Mouse (Mus musculus): Measurements from ENCODE around the gene Serpinb3d. TPM values are rescaled to one million over a fixed set of nuclear protein-coding genes. Genes with fewer than 3 reads are reported as not detected.
"Not testable (repeated sequence)": the region's sequence is repeated elsewhere in the genome, so short reads cannot be mapped to it uniquely, and the experiment has no call there.

Gene Serpinb3d
- polyA plus RNA-seq (2015; fragmentation: Nextera tagmentation; extraction: Ambion mirVana): not detected in 2 replicates

DNA sequence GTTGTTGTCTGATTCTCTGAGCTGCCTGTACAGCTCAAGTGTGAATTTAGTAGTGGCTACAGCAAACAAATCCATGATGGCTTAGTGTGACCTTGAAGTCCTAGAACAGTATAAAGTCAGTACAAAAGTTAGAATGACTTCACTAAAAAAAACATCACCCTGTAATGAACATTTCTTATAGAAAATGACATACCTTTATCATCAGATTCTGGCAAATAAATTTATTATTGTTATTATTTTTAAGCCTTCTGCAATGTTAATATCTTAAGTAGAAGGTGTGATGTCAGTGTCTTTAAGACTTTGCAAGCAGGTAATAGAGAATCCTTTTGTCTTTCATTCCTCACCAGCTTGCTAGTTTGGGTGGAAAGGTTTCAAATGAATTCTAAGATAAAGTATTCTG lies at the start of gene Serpinb3d:
Serpinb3d (minus strand) TSS at position 101 of the 400 bp plus-strand sequence.
- no peak for DNase-seq (ENCODE audit: low spot score)
- Histone ChIP-seq H3K4me3 (replicated peaks; ENCODE audit: low read depth, low read length) (no peak within 1 kb of the TSS), H3K4me1 (replicated peaks; ENCODE audit: insufficient read depth, low read length) (no peaks in the 10 kb centered on the region), H3K9ac (ENCODE audit: low read depth, low read length) (no peak within 1 kb of the TSS), H3K36me3 (ENCODE audit: insufficient read depth, low read length) (no peaks in the 10 kb centered on the region), H3K4me2 (ENCODE audit: low read length) (no peak within 1 kb of the TSS), H3K27me3 (ENCODE audit: insufficient read depth, low read length) (no peaks in the 10 kb centered on the region), H3K27ac (no peak within 1 kb of the TSS), H3K9me3 (replicated peaks; ENCODE audit: low read length) (no peaks in the 10 kb centered on the region)
- ATAC-seq (replicated peaks; ENCODE audit: low FRiP score, low read depth): no peak
- no peak for TF ChIP-seq CTCF (IDR thresholded peaks at IDR 0.05; ENCODE audit: low read depth)

GRCm38 (mm10) chr1:107127453-107127852 lies 44.1 kb upstream of the Serpinb3d start:
- peak; percentile 51 for TF ChIP-seq CTCF (IDR thresholded peaks at IDR 0.05; ENCODE audit: low read depth)
- H3K4me3 ChIP-seq (replicated peaks; ENCODE audit: low read depth, low read length); DNase-seq (ENCODE audit: low spot score); H3K9me3 ChIP-seq (replicated peaks; ENCODE audit: low read length); H3K27ac ChIP-seq; H3K4me2 ChIP-seq (ENCODE audit: low read length); H3K36me3 ChIP-seq (ENCODE audit: insufficient read depth, low read length); H3K9ac ChIP-seq (ENCODE audit: low read depth, low read length); H3K4me1 ChIP-seq (replicated peaks; ENCODE audit: insufficient read depth, low read length); ATAC-seq (replicated peaks; ENCODE audit: low FRiP score, low read depth); H3K27me3 ChIP-seq (ENCODE audit: insufficient read depth, low read length): not testable (repeated sequence)

GRCm38 (mm10) chr1:107098417-107098816 lies 15.1 kb upstream of the Serpinb3d start:
- no peak for ATAC-seq (replicated peaks; ENCODE audit: low FRiP score, low read depth)

DNA sequence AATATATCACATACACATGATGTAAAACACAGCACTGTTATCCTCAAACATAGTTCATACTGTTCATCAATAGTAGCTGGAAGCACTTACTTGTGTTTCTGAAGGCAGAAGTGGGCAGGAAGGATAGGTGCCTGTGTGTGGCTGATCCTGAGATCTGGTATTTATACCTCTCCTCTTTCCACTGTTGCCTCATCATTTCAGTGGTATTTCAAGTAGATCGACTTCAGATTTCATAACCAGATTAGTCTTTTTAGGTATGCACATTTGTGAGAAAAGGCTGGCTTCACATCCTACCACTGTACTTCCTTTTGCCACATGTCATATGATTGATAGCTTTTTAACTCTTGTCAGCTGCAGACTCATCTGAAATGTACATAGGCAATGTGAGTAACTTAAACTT lies 31.1 kb downstream of the Serpinb3d start, which contains the start of gene Serpinb3a:
Serpinb3a (minus strand) TSS at position 101 of the 400 bp plus-strand sequence.
- Histone ChIP-seq H3K4me1 (replicated peaks; ENCODE audit: insufficient read depth, low read length) (no peaks in the 10 kb centered on the region), H3K27ac (no peak within 1 kb of the TSS), H3K9ac (ENCODE audit: low read depth, low read length) (no peak within 1 kb of the TSS), H3K27me3 (ENCODE audit: insufficient read depth, low read length) (no peaks in the 10 kb centered on the region), H3K4me2 (ENCODE audit: low read length) (no peak within 1 kb of the TSS), H3K36me3 (ENCODE audit: insufficient read depth, low read length) (no peaks in the 10 kb centered on the region), H3K9me3 (replicated peaks; ENCODE audit: low read length) (no peaks in the 10 kb centered on the region), H3K4me3 (replicated peaks; ENCODE audit: low read depth, low read length) (no peak within 1 kb of the TSS)
- WGBS: 83% methylated on average over 1 of the region's 1 CpGs
- ATAC-seq (replicated peaks; ENCODE audit: low FRiP score, low read depth) (no peak), DNase-seq (ENCODE audit: low spot score) (no peak)
- TF ChIP-seq CTCF (IDR thresholded peaks at IDR 0.05; ENCODE audit: low read depth): no peak

More at GRCm38 (mm10) chr1:107098417-107098816, 15.1 kb upstream of the Serpinb3d start:
- no peak for TF ChIP-seq CTCF (IDR thresholded peaks at IDR 0.05; ENCODE audit: low read depth)
- Histone ChIP-seq H3K4me3 (replicated peaks; ENCODE audit: low read depth, low read length) (no peak overlapping the region), H3K4me1 (replicated peaks; ENCODE audit: insufficient read depth, low read length) (no peaks in the 10 kb centered on the region), H3K27ac (no peak overlapping the region), H3K36me3 (ENCODE audit: insufficient read depth, low read length) (no peaks in the 10 kb centered on the region), H3K9me3 (replicated peaks; ENCODE audit: low read length) (no peaks in the 10 kb centered on the region), H3K4me2 (ENCODE audit: low read length) (no peak overlapping the region), H3K9ac (ENCODE audit: low read depth, low read length) (no peak overlapping the region), H3K27me3 (ENCODE audit: insufficient read depth, low read length) (no peaks in the 10 kb centered on the region)
- no peak for DNase-seq (ENCODE audit: low spot score)
- 91% methylated on average over 2 of the region's 2 CpGs for WGBS

DNA sequence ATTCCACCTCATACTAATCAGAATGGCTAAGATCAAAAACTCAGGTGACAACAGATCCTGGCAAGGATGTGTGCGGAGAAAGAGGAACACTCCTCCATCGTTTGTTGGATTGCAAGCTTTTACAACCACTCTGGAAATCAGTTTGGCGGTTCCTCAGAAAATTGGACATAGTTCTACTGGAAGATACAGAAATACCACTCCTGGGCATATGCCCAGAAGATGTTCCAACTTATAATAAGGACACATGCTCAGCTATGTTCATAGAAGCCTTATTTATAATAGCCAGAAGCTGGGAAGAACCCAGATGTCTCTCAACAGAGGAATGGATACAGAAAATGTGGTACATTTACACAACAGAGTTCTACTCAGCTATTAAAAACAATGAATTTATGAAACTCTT lies 49.1 kb downstream of the Serpinb3d start:
- not testable (repeated sequence) for H3K4me1 ChIP-seq (replicated peaks; ENCODE audit: insufficient read depth, low read length); H3K4me3 ChIP-seq (replicated peaks; ENCODE audit: low read depth, low read length); H3K36me3 ChIP-seq (ENCODE audit: insufficient read depth, low read length); H3K9ac ChIP-seq (ENCODE audit: low read depth, low read length); H3K4me2 ChIP-seq (ENCODE audit: low read length); ATAC-seq (replicated peaks; ENCODE audit: low FRiP score, low read depth); H3K27ac ChIP-seq; H3K27me3 ChIP-seq (ENCODE audit: insufficient read depth, low read length); DNase-seq (ENCODE audit: low spot score); H3K9me3 ChIP-seq (replicated peaks; ENCODE audit: low read length)
- 83% methylated on average over 3 of the region's 3 CpGs for WGBS

Other genes starting within 250 kb of the Serpinb3d start
- 0.51 and 0.72 TPM in 2 replicates for gene Serpinb5, start 222.3 kb downstream of the Serpinb3d start, polyA plus RNA-seq (2015; fragmentation: Nextera tagmentation; extraction: Ambion mirVana)
- gene Serpinb12, start 149.1 kb downstream of the Serpinb3d start, polyA plus RNA-seq (2015; fragmentation: Nextera tagmentation; extraction: Ambion mirVana): 0.11 and 0.17 TPM in 2 replicates
- gene Serpinb13, start 102.5 kb downstream of the Serpinb3d start, polyA plus RNA-seq (2015; fragmentation: Nextera tagmentation; extraction: Ambion mirVana): not detected in 2 replicates
- not detected in 2 replicates for gene Serpinb3a, start 31.2 kb downstream of the Serpinb3d start, polyA plus RNA-seq (2015; fragmentation: Nextera tagmentation; extraction: Ambion mirVana)
- not detected in 2 replicates for gene Serpinb3b, start 194.9 kb upstream of the Serpinb3d start, polyA plus RNA-seq (2015; fragmentation: Nextera tagmentation; extraction: Ambion mirVana)
- gene Serpinb3c, start 194.9 kb upstream of the Serpinb3d start, polyA plus RNA-seq (2015; fragmentation: Nextera tagmentation; extraction: Ambion mirVana): not detected in 2 replicates

Measured in kidney, postnatal 0 days (tissue).